Mouse (Mus musculus) erythroblast, embryonic 14.5 days (primary cell): ENCODE data around the gene Creg1.

ENCODE experiments used
- GATA1 ChIP-seq: IDR thresholded peaks from 2 replicates; pipeline ENCODE4 v1.6.1; 2012; ENCODE audit warnings: low read length, inconsistent platforms, mixed read lengths
- TAL1 ChIP-seq: IDR thresholded peaks from 3 replicates; pipeline ENCODE4 v1.6.1; 2012; ENCODE audit warnings: low read length, inconsistent platforms, mixed read lengths

- TF ChIP-seq GATA1: no peak
- TF ChIP-seq TAL1: no peak
These were observed 33.4 kb upstream of the Creg1 start for GRCm38 (mm10) chr1:165730129-165730528.
